Comparison of ENCODE assay signal across 24 mouse cellular contexts in the genomic region with DNA sequence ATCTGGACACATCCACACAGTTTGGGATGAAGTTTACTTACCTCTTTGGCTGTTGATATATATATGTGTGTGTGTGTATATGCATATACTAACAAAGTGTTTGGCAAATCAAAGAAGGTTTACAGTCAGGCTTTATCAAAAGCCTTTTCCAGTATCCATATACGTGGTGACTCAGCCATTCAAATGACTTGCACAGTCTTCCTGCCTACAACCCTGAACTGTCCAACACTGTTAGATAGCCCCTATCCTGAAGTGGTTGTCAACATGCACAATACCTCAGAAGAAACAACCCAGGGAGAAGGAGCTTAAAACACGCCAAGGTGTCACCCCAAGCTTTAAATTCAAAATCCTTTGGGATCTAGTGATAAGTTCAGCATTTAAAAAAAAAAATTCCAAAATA. TPM values are rescaled to one million over a fixed set of nuclear protein-coding genes. Genes with fewer than 3 reads are reported as not detected.
"Had no signal": no experiment of that assay in that cellular context is flagged by ENCODE, and none has a peak within 500 bp of the region (broad histone marks: within the 10 kb centered on the region; RNA-seq: fewer than 3 reads in every experiment).

No protein-coding gene starts in this region.

- H3K9ac ChIP-seq: liver, embryonic 12.5 days; liver, embryonic 15.5 days; lung, embryonic 15.5 days; midbrain, embryonic 13.5 days; neural tube, embryonic 13.5 days had no signal

- H3K27me3 ChIP-seq: liver, embryonic 12.5 days; liver, embryonic 15.5 days; lung, embryonic 15.5 days; megakaryocyte, embryonic 14.5 days; midbrain, embryonic 13.5 days; neural tube, embryonic 13.5 days had no signal

- H3K4me2 ChIP-seq: liver, embryonic 12.5 days; liver, embryonic 15.5 days; lung, embryonic 15.5 days; midbrain, embryonic 13.5 days; neural tube, embryonic 13.5 days had no signal

- H3K36me3 ChIP-seq: liver, embryonic 12.5 days; liver, embryonic 15.5 days; lung, embryonic 15.5 days; midbrain, embryonic 10.5 days; midbrain, embryonic 13.5 days; neural tube, embryonic 13.5 days had no signal

- DNase-seq: kidney, adult 2 months; kidney, postnatal 25 days; layer of hippocampus, adult 9-11 months; liver; lung, adult 18-20 months; lung, postnatal 10 days; lung, postnatal 36 days; retina, postnatal 1 day; right cerebral cortex, postnatal 25 days; thymus, adult 2 months; thymus, postnatal 14 days; thymus, postnatal 4 days had no signal

- H3K4me1 ChIP-seq: liver, embryonic 12.5 days; liver, embryonic 15.5 days; lung, embryonic 15.5 days; midbrain, embryonic 10.5 days; midbrain, embryonic 13.5 days; neural tube, embryonic 13.5 days had no signal

- H3K4me3 ChIP-seq: layer of hippocampus, adult 2 months; liver, embryonic 12.5 days; liver, embryonic 15.5 days; lung, embryonic 15.5 days; megakaryocyte, embryonic 14.5 days; midbrain, embryonic 10.5 days; midbrain, embryonic 13.5 days; myocyte; neural tube, embryonic 13.5 days had no signal

- ATAC-seq: liver, embryonic 12.5 days; midbrain, embryonic 13.5 days; midbrain, embryonic 16.5 days had no signal

- H3K27ac ChIP-seq: kidney, postnatal 0 days; layer of hippocampus, adult 2 months; liver, embryonic 12.5 days; liver, embryonic 15.5 days; lung, embryonic 15.5 days; midbrain, embryonic 10.5 days; midbrain, embryonic 13.5 days; neural tube, embryonic 13.5 days had no signal

- H3K9me3 ChIP-seq: liver, embryonic 12.5 days; liver, embryonic 15.5 days; lung, embryonic 15.5 days; megakaryocyte, embryonic 14.5 days; midbrain, embryonic 10.5 days; midbrain, embryonic 13.5 days; neural tube, embryonic 13.5 days had no signal

RNA-seq across cellular contexts. Expression of gene Scin, which starts 20.4 kb away (rescaled TPM):
- total RNA-seq: neutrophil, adult 5-6 weeks had no signal
- polyA plus RNA-seq: midbrain, embryonic 10.5 days; midbrain, embryonic 13.5 days; midbrain, embryonic 16.5 days had no signal
